ENCODE assay signal across 10 mouse cellular contexts in the genomic region with DNA sequence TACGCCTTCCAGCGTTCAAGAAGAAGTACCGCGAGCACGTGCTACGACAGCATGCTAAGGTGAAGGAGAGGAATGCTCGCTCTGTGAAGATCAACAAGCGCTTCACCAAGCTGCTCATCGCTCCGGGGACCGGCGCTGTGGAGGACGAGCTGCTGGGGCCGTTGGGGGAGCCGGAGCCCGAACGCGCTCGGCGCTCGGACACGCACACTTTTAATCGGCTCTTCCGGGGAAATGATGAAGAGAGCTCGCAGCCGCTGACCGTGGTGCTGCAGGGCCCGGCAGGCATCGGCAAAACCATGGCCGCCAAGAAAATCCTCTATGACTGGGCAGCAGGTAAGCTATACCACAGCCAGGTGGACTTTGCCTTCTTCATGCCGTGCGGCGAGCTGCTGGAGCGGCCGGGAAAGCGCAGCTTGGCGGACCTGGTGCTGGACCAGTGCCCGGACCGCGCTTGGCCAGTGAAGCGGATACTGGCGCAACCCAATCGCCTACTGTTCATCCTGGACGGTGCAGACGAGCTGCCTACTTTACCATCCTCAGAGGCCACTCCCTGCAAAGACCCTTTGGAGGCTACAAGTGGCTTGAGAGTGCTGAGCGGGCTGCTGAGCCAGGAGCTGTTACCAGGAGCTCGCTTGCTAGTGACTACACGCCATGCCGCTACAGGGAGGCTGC. TPM values are rescaled to one million over a fixed set of nuclear protein-coding genes. Genes with fewer than 3 reads are reported as not detected.
DNase-seq lines count a peak whose midpoint lies in the region; ATAC-seq lines count a peak whose summit lies in the region.
"Had no signal": no experiment of that assay in that cellular context is flagged by ENCODE, and none has a peak within 500 bp of the region (broad histone marks: within the 10 kb centered on the region; RNA-seq: fewer than 3 reads in every experiment).

No protein-coding gene starts in this region.

- H3K36me3 ChIP-seq in embryonic facial prominence, embryonic 13.5 days = no peaks in the 10 kb centered on the region
- H3K36me3 ChIP-seq in hindbrain, embryonic 10.5 days = no peaks in the 10 kb centered on the region
- no peaks in the 10 kb centered on the region for H3K36me3 ChIP-seq in limb, embryonic 12.5 days
- H3K36me3 ChIP-seq in midbrain, embryonic 13.5 days = no peaks in the 10 kb centered on the region

- no peak overlapping the region for H3K27ac ChIP-seq in embryonic facial prominence, embryonic 13.5 days
- peak overlapping the region; percentile 59 for H3K27ac ChIP-seq in hindbrain, embryonic 10.5 days
- no peak overlapping the region for H3K27ac ChIP-seq in limb, embryonic 12.5 days
- H3K27ac ChIP-seq in midbrain, embryonic 13.5 days = no peak overlapping the region

- H3K27me3 ChIP-seq in embryonic facial prominence, embryonic 13.5 days = peaks cover 78% of the 10 kb centered on the region
- H3K27me3 ChIP-seq in hindbrain, embryonic 10.5 days (ENCODE audit: insufficient read depth, poor library complexity, severe bottlenecking) = peaks cover 88% of the 10 kb centered on the region
- peaks cover 80% of the 10 kb centered on the region for H3K27me3 ChIP-seq in limb, embryonic 12.5 days
- H3K27me3 ChIP-seq in midbrain, embryonic 13.5 days = peaks cover 71% of the 10 kb centered on the region

- no peaks in the 10 kb centered on the region for H3K9me3 ChIP-seq in embryonic facial prominence, embryonic 13.5 days
- H3K9me3 ChIP-seq in hindbrain, embryonic 10.5 days = no peaks in the 10 kb centered on the region
- H3K9me3 ChIP-seq in limb, embryonic 12.5 days = no peaks in the 10 kb centered on the region
- no peaks in the 10 kb centered on the region for H3K9me3 ChIP-seq in midbrain, embryonic 13.5 days

- H3K9ac ChIP-seq in embryonic facial prominence, embryonic 13.5 days = peak overlapping the region; percentile 41
- peak overlapping the region; percentile 42; the same call in 1 of the 2 replicates for H3K9ac ChIP-seq in limb, embryonic 12.5 days (replicated peaks)
- H3K9ac ChIP-seq in midbrain, embryonic 13.5 days (replicated peaks) = peak overlapping the region; percentile 58

- peak overlapping the region; percentile 43 for H3K4me3 ChIP-seq in embryonic facial prominence, embryonic 13.5 days
- peak overlapping the region; percentile 56 for H3K4me3 ChIP-seq in hindbrain, embryonic 10.5 days
- peak overlapping the region; percentile 39 for H3K4me3 ChIP-seq in limb, embryonic 12.5 days (replicated peaks)
- peak overlapping the region; percentile 50 for H3K4me3 ChIP-seq in midbrain, embryonic 13.5 days (replicated peaks)

- peaks cover 18% of the 10 kb centered on the region for H3K4me1 ChIP-seq in embryonic facial prominence, embryonic 13.5 days
- peaks cover 23% of the 10 kb centered on the region for H3K4me1 ChIP-seq in hindbrain, embryonic 10.5 days (replicated peaks)
- peaks cover 14% of the 10 kb centered on the region for H3K4me1 ChIP-seq in limb, embryonic 12.5 days (replicated peaks)
- H3K4me1 ChIP-seq in midbrain, embryonic 13.5 days (replicated peaks) = peaks cover 20% of the 10 kb centered on the region

- H3K4me2 ChIP-seq in embryonic facial prominence, embryonic 13.5 days = peak overlapping the region; percentile 76
- peak overlapping the region; percentile 66 for H3K4me2 ChIP-seq in limb, embryonic 12.5 days
- peak overlapping the region; percentile 89 for H3K4me2 ChIP-seq in midbrain, embryonic 13.5 days (replicated peaks)

- no peak for ATAC-seq in embryonic facial prominence, embryonic 13.5 days (ENCODE audit: insufficient number of reproducible peaks, insufficient read depth, low FRiP score, low TSS enrichment, low read depth)
- no peak for ATAC-seq in limb, embryonic 12.5 days (ENCODE audit: insufficient number of reproducible peaks, insufficient read depth, low FRiP score, low TSS enrichment, low read depth)
- ATAC-seq in midbrain, embryonic 13.5 days = peak; percentile 63

- DNase-seq in gastrocnemius, adult 18-20 months (ENCODE audit: low spot score) = peak; percentile 50
- no peak for DNase-seq in gastrocnemius, adult 8-10 months (ENCODE audit: low spot score in 2 of 2)
- peak; percentile 80 for DNase-seq in adrenal gland, postnatal 10 days
- DNase-seq in hindbrain, embryonic 10.5 days (ENCODE audit: low spot score) = peak; percentile 51
- DNase-seq in MN1 (ENCODE audit: low spot score) = no peak

- 1% methylated on average over 49 of the region's 49 CpGs for WGBS in embryonic facial prominence, embryonic 13.5 days
- WGBS in hindbrain, embryonic 10.5 days = under 1% methylated on average over 49 of the region's 49 CpGs
- WGBS in limb, embryonic 12.5 days = 1% methylated on average over 49 of the region's 49 CpGs
- under 1% methylated on average over 49 of the region's 49 CpGs for WGBS in midbrain, embryonic 13.5 days

RNA-seq across cellular contexts. Expression of gene Nlrp6, which starts 1.8 kb away (rescaled TPM):
- total RNA-seq in gastrocnemius, adult 18-20 months (2021) = not detected
- total RNA-seq in gastrocnemius, adult 8-10 months (2022) = under 1 TPM in 1 of 4 experiments, not detected in 3; 0.08 TPM
- 1 to 10 TPM; 4.9 to 7.9 TPM for total RNA-seq in adrenal gland, postnatal 10 days (2021)
- 0.20 and 0.30 TPM in 2 replicates for polyA plus RNA-seq in embryonic facial prominence, embryonic 13.5 days (2015; fragmentation: Nextera tagmentation; extraction: Ambion mirVana)
- polyA plus RNA-seq in hindbrain, embryonic 10.5 days (2016; fragmentation: Nextera tagmentation; extraction: Ambion mirVana) = 0.21 TPM in 1 of 2 replicates, not detected in the other
- not detected in 2 replicates for polyA plus RNA-seq in limb, embryonic 12.5 days (2016; fragmentation: Nextera tagmentation; extraction: Ambion mirVana)
- polyA plus RNA-seq in midbrain, embryonic 13.5 days (2015; fragmentation: Nextera tagmentation; extraction: Ambion mirVana) = 0.17 and 0.18 TPM in 2 replicates

RNA-seq across cellular contexts. Expression of gene Pgghg, which starts 18.7 kb away (rescaled TPM):
- 1 to 10 TPM; 2.2 to 3.4 TPM for total RNA-seq in gastrocnemius, adult 18-20 months (2021)
- total RNA-seq in gastrocnemius, adult 8-10 months (2022) = 1 to 10 TPM; 1.4 to 2.8 (median 2.2) TPM
- 10 to 100 TPM; 31.6 to 37.2 TPM for total RNA-seq in adrenal gland, postnatal 10 days (2021)
- polyA plus RNA-seq in embryonic facial prominence, embryonic 13.5 days (2015; fragmentation: Nextera tagmentation; extraction: Ambion mirVana) = 25.1 and 25.7 TPM in 2 replicates
- 16.8 and 17.0 TPM in 2 replicates for polyA plus RNA-seq in hindbrain, embryonic 10.5 days (2016; fragmentation: Nextera tagmentation; extraction: Ambion mirVana)
- polyA plus RNA-seq in limb, embryonic 12.5 days (2016; fragmentation: Nextera tagmentation; extraction: Ambion mirVana) = 18.9 and 21.5 TPM in 2 replicates
- polyA plus RNA-seq in midbrain, embryonic 13.5 days (2015; fragmentation: Nextera tagmentation; extraction: Ambion mirVana) = 8.4 and 8.7 TPM in 2 replicates

RNA-seq across cellular contexts. Expression of gene Cox8b, which starts 22.3 kb away (rescaled TPM):
- total RNA-seq in gastrocnemius, adult 18-20 months (2021) = 1,000 to 10,000 TPM; 2,037 to 2,233 TPM
- 1,000 to 10,000 TPM; 1,780 to 2,019 (median 1,893) TPM for total RNA-seq in gastrocnemius, adult 8-10 months (2022)
- total RNA-seq in adrenal gland, postnatal 10 days (2021) = 1,000 to 10,000 TPM; 2,860 to 2,972 TPM
- polyA plus RNA-seq in embryonic facial prominence, embryonic 13.5 days (2015; fragmentation: Nextera tagmentation; extraction: Ambion mirVana) = 1.2 and 1.9 TPM in 2 replicates
- not detected in 2 replicates for polyA plus RNA-seq in hindbrain, embryonic 10.5 days (2016; fragmentation: Nextera tagmentation; extraction: Ambion mirVana)
- 1.9 and 2.7 TPM in 2 replicates for polyA plus RNA-seq in limb, embryonic 12.5 days (2016; fragmentation: Nextera tagmentation; extraction: Ambion mirVana)
- polyA plus RNA-seq in midbrain, embryonic 13.5 days (2015; fragmentation: Nextera tagmentation; extraction: Ambion mirVana) = not detected in 2 replicates

RNA-seq across cellular contexts. Expression of gene Ifitm5, which starts 27.6 kb away (rescaled TPM):
- total RNA-seq in gastrocnemius, adult 18-20 months (2021) = not detected
- total RNA-seq in gastrocnemius, adult 8-10 months (2022) = under 1 TPM in 2 of 4 experiments, not detected in 2; 0.34 to 0.53 TPM
- 1 to 10 TPM; 1.4 to 3.3 TPM for total RNA-seq in adrenal gland, postnatal 10 days (2021)
- 32.4 and 56.7 TPM in 2 replicates for polyA plus RNA-seq in embryonic facial prominence, embryonic 13.5 days (2015; fragmentation: Nextera tagmentation; extraction: Ambion mirVana)
- polyA plus RNA-seq in hindbrain, embryonic 10.5 days (2016; fragmentation: Nextera tagmentation; extraction: Ambion mirVana) = 1.3 and 2.7 TPM in 2 replicates
- 5.6 and 6.1 TPM in 2 replicates for polyA plus RNA-seq in limb, embryonic 12.5 days (2016; fragmentation: Nextera tagmentation; extraction: Ambion mirVana)
- polyA plus RNA-seq in midbrain, embryonic 13.5 days (2015; fragmentation: Nextera tagmentation; extraction: Ambion mirVana) = 0.22 and 0.27 TPM in 2 replicates

RNA-seq across cellular contexts. Expression of gene Gm45717, which starts 33.2 kb away (rescaled TPM):
- total RNA-seq in gastrocnemius, adult 18-20 months (2021) = not detected
- not detected for total RNA-seq in gastrocnemius, adult 8-10 months (2022)
- total RNA-seq in adrenal gland, postnatal 10 days (2021) = not detected
- polyA plus RNA-seq in embryonic facial prominence, embryonic 13.5 days (2015; fragmentation: Nextera tagmentation; extraction: Ambion mirVana) = 1.1 TPM in 1 of 2 replicates, not detected in the other
- polyA plus RNA-seq in hindbrain, embryonic 10.5 days (2016; fragmentation: Nextera tagmentation; extraction: Ambion mirVana) = 0.35 and 0.80 TPM in 2 replicates
- not detected in 2 replicates for polyA plus RNA-seq in limb, embryonic 12.5 days (2016; fragmentation: Nextera tagmentation; extraction: Ambion mirVana)
- polyA plus RNA-seq in midbrain, embryonic 13.5 days (2015; fragmentation: Nextera tagmentation; extraction: Ambion mirVana) = not detected in 2 replicates
- polyA plus RNA-seq: C2C12; large intestine, adult 2 months had no signal

Comparison
In these comparisons a context has a peak if more than half of its experiments do, and no peak if none do; other contexts are left out.
1. DNase-seq: peak in gastrocnemius, adult 18-20 months (single experiment), adrenal gland, postnatal 10 days (single experiment) and hindbrain, embryonic 10.5 days (single experiment); none in gastrocnemius, adult 8-10 months (0 of 2) and MN1 (single experiment).
2. Peak in every context shown above with its lines, with median percentiles within 50 percentile points of each other: H3K4me2 ChIP-seq, H3K4me3 ChIP-seq and H3K9ac ChIP-seq.